Mouse (Mus musculus) testis, postnatal 10 days (tissue): ENCODE data around the gene Sh2d2a.
A peak's percentile ranks its signal among the peaks of the same experiment; 100 is the strongest.
"Not testable (repeated sequence)": the region's sequence is repeated elsewhere in the genome, so short reads cannot be mapped to it uniquely, and the experiment has no call there.

Source experiments
- DNase-seq: peaks from one replicate; pipeline ENCODE4 v3.0.0; 2021; ENCODE audit warnings: low spot score

Sh2d2a gene

DNA sequence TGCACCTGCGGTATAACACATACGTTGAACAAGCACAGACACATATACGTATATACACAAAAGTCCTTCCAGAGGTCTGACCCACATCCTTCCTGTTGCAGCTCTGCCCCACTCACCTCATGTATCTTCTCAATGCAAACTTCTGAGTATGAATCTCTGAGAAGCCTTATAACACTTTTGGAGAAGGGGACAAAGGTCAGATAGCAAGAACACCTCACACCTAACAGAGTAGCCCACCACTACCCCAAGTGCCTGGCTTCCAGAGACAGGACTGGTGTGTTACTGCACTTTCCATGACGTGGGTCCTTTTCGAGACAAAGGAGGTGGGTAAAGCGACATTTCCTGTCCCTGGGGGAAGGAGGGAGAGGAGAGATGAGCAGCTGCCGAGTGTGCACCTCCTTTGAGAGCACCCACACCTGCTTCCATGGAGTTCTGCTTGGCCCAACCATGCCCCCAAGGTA, at the start of gene Sh2d2a:
Sh2d2a (plus strand) TSS at position 106 of the 461 bp plus-strand sequence.
- no peak for DNase-seq

DNA sequence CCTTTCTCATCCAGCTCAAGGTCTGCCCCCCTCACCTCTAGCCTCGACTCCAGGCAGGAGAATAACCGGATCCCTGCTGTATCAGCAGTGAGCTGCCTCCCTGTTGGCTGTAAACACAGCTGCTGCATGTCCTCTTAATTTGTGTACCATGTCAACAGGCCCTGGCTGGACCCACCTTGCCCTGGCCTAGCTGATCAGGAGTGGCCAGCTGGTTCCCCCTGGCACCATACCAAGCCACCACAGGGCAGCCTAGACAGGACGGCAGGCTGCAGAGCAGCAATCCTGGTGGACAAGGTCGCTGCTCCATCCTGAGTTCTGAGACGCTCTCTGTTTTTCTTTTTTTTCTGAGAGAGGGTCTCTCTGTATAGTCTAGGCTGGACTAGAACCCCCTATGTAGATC, 44.9 kb upstream of the Sh2d2a start:
- DNase-seq = no peak

DNA sequence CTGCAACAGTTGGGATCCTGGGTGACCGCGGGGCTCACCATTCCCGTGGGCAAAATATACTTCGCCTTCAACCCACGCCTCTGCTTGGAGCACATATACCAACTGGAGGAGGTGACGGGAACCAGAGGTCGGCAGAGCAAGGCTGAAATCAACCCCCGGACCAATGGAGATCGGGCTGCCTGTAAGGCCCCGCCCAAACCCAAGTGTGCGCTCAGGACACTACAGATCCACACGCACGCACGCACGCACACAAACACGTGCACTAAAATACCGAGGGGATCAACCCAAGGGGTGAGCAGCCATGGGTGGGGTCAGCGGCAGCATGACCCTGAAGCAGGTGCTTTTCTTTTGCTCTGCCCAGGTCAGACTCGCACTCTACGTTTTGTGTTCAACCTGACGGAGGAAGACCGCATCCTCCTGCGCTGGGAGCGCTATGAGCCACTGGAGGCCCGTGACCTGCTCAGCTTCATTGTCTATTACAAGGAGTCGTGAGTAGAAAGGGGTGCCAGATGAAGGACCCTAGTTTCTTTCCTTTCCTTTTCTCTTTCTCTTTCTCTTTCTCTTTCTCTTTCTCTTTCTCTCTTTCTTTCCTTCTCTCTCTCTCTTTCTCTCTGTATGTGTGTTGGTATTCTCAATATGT, 42.4 kb upstream of the Sh2d2a start:
- DNase-seq = no peak

DNA sequence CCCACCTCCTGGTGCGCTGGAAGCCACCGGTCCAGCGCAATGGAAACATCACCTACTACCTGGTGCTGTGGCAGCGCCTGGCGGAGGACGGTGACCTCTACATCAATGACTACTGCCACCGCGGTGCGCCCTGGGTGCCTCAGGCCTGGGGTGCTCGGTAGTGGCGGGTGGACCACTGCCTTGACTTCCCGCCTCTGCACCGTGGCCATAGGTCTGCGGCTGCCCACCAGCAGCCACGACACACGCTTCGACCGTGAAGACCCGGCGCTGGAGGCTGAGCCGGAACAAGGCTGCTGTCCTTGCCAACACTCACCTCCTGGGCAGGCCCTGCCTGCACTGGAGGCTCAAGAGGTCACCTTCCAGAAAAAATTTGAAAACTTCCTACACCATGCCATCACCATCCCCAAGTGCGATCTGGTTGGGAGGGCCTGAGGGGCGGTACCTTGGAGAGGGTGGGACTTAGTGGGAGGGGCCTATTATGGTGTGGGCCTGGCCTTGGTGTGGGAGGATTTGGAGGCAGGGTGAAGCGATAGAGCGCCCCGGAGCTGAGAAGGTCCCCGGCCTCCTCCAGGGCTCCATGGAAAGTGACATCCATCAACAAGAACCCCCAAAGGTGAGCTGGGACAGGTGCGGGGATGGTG, 37.1 kb upstream of the Sh2d2a start:
- DNase-seq = no peak

DNA sequence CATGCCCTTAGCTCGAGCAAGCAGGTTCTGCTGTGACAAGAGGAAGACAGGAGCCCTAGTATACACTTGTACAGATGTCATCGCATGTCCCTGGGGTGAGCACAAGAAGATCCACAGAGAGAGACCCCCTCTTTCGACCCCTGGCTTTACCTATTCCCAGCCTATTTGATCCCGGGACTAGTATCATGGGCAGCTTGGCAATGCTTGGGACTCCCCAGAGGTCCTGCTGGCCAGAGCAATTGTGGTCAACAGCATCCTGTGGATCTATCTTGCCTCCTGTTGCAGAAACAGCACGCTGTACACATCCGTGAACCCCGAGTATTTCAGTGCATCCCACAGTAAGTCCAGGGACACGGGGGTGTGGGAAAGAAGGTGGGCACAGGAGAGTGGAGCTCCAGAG, 35.3 kb upstream of the Sh2d2a start:
- no peak for DNase-seq

DNA sequence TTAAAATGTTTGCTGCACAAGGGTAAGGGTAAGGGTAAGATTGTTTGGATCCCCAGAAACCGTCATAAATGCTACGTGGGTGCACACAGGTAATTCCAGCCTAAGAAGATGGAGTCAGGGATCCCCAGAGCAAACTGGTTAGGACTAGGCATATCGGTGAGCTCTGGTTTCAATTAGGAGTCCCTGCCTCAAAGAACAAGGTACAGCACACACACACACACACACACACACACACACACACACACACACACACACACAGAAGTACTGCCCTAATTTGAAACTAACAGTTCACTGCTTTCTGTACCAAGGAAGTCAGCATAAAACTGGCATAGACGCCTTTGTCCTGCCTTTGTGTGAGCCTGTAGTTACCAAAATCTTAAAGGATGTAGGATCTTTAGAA, 34.1 kb upstream of the Sh2d2a start:
- DNase-seq = no peak

DNA sequence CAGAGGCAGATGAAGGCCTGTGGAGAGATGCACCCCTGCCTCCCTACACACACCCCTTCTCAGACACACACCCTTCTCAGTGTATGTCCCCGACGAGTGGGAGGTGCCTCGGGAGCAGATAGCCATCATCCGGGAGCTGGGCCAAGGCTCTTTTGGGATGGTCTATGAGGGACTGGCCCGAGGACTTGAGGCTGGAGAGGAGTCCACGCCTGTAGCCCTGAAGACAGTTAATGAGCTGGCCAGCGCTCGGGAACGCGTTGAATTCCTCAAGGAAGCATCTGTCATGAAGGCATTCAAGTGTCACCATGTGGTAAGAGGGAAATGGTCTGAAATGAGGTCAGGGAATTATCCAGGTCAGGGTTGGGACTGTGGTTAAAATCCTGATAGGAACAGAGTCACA, 33.7 kb upstream of the Sh2d2a start:
- DNase-seq = peak; percentile 70

DNA sequence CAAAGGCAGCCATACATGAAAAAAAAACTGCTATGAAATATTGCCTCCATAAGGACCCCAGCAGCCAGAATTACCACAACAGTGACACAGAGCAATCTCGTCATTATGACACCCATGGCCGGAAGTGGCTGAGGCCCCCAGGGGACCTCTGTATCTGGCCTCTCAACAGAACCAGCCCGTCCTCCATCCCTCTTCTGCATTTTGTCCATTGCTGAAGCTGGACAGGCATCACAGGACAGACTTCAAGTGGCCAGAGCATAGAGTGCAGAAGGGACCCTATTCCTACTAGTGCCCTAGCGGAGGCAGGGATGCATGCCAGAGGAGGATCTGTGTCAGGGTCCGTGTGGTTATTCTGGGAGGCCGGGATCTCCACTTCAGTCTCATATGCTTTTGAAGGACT, 30.4 kb upstream of the Sh2d2a start:
- no peak for DNase-seq

DNA sequence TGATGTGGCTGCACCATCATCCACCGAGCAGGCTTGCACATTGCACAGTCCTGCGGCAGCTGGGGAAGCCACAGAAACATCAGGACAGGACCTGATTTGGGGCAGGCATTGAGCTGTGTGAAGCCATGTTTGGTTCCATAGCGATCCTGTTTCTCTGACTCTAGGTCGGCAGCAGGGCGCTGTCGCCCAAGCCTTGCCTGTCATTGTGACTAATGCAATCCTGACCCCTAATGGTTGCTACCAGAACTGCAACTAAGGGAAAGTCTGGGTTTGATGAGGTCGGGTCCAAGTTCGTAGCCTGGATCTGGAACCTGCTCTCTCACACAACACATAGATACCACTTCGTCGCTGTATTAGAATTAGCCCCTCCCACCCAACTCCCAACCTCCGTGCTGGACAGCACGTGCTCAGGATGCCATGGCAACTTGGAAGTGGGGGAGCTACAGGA, 29.9 kb upstream of the Sh2d2a start:
- peak; percentile 84 for DNase-seq

DNA sequence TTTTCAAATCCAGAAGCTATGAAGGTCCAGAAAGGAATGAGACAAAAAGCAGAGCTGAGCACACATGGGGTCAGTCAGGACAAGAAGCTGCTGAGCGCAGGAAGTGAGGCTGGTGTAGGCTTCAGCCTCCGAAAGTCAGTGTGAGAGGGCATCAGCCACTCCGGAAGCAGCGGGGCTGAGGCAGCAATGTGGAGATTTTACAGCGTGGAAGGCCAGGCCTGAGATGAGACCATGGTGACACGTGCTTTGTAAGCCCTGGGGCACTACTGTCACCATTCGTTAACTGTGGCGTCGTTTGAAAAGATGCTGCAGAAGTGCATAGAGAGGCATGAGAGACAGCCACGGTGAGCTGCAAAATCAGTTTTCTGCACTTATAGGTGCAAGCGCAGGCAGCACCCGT, 28.3 kb upstream of the Sh2d2a start:
- DNase-seq = no peak

DNA sequence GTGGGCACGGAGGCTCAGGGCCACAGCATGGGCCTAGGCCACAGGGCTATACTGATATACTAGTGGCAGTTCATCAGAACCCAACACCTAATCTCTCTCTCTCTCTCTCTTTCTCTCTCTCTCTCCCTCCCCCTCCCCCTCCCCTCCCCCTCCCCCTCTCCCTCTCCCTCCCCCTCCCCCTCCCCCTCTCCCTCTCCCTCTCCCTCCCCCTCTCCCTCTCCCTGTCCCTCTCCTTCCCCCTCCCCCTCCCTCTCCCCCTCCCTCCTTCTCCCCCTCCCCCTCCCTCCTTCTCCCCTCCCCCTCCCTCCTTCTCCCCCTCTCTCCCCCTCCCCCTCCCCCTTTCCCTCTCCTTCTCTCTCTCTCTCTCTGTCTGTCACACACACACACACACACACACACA, 22.3 kb upstream of the Sh2d2a start, which contains the start of gene Pear1:
Pear1 (minus strand) TSS at position 101 of the 400 bp plus-strand sequence.
- not testable (repeated sequence) for DNase-seq

DNA sequence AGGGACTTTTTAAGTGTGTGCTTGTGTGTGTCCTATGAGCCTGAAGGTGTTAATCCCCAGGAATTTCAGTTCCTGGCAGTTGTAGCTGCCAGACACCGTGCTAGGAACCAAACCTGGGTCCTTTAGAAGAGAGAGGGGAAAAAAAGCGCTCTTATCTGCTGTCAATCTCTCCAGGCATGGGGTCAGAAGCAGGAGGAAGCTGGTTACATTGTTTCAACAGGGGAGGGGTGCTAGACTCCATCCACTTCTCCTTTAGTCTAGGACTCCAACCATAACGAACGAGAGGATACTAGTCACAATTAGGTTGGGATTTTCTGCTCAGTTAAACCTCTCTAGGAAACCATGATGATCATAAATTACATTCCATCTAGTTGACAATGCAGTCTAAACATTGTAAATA, 18.1 kb upstream of the Sh2d2a start:
- no peak for DNase-seq

DNA sequence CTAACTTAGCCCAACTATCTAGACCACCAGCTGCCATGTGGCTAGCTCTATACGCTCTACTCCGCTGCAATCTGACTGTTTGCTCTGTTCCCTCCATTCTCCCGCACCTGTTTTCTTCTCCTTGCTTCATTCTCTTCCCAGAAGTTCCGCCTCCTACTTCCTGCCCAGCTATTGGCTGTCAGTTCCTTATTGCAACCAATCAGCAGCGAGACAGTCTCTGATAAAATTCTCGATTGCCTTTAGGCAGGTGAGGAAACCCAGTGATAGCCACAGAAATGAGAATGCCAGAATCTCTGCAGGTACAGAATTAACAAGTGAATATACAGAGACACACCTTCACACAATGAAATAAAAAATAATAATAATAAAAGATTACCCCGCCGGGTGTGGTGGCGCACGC, 17.5 kb upstream of the Sh2d2a start:
- no peak for DNase-seq

DNA sequence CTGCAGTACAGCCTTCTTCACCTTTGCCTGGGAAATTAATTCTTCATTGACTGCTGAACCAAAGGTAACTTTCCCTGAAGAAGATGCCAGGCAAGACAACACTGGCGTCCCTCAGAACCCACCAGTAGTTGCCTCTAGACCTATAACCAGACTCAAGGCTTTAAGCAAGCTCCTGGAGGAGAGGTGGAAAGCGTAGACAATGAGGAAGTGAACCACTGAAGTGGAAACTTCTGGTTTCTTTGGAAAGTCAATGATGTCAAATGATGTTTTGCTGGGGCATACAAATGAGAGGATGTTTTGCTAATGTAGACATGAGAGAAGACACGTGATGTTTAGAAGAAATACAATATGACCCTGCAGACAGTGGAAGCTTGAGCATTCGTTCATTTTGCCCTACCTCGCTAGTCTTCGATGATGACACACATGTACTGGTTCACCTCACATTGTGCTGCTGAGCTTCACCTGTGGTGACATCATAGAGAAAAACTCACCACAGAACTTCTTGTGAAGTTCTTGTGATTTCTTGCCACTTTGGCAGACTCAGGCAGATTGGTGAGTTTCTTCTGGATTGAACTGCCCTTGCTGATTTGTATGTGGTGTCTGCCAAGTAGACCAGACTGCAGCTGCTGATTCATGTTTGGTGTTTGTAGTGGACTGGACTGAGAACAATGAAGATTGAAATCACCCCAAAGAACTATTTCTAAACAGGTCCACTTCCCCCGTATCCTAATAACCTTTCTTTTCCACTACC, 14.3 kb upstream of the Sh2d2a start:
- no peak for DNase-seq

DNA sequence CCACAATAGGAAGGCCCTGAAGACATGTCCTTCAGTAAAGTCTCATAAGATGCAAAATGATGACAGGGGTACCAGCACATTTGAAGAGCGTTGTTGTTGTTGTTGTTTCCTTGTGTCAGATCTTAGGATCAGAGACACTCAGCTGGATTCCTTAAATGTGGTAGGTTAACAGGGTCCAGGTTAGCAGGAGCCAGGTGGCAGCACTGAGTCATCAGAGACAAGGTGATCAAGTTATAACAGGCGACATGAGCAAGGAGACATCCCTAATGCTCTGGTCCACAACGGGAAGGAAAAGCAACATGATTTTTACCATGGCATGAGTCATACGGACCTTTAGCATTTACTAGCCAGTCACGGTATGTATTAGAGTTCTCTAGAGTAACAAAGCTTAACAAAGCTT, 13.1 kb upstream of the Sh2d2a start:
- no peak for DNase-seq

DNA sequence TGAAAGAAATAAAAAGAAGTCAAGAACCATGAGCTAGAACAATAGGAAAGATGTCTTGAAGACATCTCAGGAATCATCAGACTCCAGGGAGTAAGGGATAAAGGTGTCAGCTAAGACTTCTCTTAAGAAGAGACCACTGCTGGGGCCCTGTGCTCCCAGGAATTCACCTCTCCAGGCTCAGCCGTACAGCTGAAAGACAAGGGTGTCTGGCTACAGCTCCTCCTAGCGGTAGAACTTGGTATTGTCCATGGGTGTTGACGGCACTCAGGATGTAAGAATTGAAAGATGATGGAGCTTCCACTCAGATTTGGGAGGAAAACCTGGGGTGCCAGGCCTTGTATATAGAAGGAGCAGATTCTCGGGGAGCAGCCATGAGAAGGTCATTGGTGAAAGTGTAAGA, 7.9 kb upstream of the Sh2d2a start:
- peak; percentile 91 for DNase-seq

DNA sequence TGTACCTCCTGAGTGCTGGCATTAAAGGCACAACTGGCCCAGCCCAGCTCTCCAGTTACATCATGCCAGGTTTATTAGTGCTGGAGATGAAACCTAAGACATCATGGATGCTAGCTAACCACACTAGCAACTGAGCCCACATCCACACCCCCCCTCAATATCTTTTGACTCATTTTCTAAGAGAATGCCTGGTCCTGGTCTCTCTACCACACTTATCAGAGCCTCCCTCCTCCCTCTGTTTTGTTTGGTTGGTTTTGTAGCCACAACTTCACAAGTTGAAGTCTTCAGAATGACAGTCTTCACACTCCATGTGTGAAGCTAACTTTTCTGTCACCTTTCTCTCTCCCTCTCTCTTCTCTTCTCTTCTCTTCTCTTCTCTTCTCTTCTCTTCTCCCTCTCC, 5.7 kb upstream of the Sh2d2a start:
- DNase-seq = no peak

DNA sequence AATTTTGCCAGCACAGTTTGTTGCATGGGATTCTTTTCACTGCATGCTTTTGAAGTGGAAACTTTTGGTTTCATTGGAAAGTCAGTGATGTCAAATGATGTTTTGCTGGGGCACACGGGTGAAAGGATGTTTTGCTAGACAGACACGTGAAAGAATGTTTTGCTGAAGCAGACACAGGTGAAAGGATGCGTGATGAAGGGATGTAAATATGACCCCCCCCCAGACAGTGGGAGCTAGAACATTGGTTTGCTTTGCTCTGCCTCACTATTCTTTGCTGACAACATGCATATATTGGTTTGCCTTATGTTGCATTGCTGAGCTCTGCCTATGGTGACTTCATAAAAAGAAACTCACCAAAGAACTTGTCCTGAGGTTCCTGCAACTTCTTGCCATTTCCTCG, 1.6 kb upstream of the Sh2d2a start:
- no peak for DNase-seq

DNA sequence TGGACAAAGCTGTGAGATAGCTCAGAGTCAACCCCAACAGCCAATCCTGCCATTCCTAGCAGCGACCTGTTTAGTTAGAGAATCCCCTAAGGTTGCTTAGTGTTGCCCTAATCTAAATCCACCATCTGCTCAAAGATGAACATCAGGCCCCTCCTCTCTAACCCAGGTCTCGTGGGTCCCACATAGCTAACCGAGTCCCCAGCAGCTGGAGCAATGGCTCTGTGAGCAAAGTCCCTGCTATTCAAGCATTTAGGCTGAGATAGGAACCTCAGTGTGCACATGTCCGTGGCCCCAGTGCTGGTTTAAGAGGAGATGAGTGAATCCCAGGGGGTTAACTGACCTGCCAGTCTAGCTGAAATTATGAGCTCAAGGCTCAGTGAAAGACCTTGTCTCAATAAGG, 369 bp upstream of the Sh2d2a start:
- no peak for DNase-seq

DNA sequence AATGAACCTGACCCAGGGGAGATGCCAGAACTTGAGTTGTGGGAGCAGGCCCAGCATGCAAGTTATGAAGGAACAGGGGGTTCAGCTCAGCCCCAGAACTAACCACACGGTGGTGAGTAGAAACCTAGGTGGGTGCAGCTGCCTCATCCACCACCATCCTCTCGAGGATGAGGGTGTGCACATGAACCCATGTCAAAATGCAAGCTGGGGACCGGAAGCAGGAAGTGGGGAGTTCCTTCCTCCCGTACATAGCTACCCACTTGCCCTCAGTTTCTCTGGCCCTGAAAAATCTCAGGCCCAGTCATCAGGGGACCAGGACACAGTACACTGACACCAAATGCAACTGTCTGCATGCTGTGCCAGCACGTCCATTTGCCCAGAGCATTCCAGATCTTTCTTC, 1.1 kb downstream of the Sh2d2a start:
- DNase-seq = no peak

DNA sequence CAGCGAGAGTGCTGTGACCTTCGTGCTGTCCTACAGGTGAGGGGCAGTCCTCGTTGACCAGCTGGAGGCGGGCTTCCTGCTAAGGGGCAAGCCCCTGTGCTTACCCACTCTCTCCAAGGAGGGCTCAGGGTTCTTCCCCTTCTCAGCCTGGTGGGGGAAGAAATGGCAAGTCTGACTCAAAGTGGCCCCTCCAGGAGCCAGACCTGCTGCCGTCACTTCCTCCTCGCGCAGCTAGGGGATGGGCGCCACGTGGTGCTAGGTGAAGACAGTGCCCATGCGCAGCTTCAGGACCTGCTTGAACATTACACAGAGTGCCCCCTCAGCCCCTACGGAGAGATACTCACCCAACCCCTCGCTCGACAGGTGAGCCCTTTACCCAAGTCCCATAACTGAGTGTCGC, 2.6 kb downstream of the Sh2d2a start:
- no peak for DNase-seq

DNA sequence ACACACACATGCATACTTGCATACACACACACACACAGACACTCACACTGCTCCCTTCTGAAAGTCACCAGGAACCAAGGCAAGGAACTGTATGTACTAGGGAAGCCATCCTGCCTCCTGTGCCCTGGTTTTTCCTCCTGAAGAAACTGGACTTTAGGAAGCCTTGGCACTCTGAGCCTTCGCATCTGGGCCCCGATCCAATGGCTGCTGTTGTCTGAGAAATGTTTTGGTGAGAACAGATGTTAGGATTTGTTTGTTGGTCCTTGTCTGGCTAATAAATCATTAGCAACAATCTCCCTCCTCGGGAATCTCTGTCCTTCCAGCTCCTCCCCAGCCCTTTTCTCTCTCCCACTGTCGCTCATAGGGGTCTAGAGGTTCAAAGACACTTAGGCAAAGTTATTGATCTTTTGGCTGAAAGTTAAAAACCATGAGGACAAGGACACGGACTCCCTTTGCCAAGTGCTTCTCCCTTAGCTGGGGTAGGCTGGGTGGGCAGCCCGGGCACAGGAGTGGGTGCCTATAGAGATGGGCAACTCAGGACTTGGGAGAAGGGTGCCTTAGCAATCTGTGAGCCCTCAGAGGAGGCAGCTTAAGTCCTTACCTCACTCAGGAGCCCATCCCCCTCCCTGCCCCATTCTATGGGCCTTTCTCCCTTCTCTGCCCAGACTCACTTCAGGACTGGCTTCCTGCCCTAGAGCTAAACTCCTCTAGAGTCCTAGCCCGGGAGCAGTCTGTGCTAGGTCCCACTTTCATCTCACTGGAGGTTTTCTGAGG, 8.4 kb downstream of the Sh2d2a start:
- peak; percentile 73 for DNase-seq
